Mouse (Mus musculus) WW6 (cell line): ENCODE results near the gene Fga.
A peak's percentile ranks its signal among the peaks of the same experiment; 100 is the strongest.

ENCODE experiments used
- DNase-seq: peaks from one replicate; pipeline ENCODE4 v3.0.0-alpha.2; 2013; ENCODE audit warnings: low read depth, low spot score

The Fga gene

DNA sequence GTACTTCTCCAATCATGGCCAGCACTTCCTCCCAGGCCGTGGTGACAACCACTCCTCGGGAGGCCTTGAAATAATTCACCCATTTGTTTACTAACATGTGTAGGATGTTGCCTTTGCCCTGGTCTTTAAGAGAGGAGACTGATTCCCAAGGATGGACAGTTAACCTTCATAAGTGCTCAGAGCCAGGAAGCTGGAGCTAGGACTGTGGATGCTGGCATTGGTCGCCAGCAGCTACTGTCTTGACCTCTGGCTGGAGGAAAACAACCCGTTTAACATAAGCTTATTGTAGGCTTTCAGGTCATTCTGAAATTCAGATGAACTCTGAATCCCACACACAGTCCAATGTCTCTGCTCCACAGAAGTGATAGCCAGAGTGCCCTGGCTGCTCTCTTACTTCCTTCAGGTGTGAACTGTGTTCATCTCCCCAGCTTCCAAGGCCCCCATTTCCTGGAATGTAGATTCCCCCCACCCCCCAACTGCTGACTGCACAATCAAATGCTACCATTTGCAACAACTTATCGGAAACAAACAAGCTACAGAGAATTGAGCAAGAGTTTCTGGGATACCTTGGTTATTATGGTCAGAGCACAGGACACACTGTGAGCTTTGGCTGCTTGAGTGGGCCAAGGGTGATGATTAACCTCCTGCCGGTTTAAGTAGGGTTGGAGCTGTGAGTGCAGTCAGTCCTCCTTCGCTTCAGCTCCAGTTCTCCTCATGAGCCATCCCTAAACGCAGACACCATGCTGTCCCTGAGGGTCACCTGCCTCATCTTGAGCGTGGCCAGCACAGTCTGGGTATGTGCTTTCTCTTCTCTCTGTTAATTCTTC is at the start of gene Fga:
Gene Fga, plus strand, starts transcription at position 602 of the 827 bp plus-strand sequence.
- no peak for DNase-seq

DNA sequence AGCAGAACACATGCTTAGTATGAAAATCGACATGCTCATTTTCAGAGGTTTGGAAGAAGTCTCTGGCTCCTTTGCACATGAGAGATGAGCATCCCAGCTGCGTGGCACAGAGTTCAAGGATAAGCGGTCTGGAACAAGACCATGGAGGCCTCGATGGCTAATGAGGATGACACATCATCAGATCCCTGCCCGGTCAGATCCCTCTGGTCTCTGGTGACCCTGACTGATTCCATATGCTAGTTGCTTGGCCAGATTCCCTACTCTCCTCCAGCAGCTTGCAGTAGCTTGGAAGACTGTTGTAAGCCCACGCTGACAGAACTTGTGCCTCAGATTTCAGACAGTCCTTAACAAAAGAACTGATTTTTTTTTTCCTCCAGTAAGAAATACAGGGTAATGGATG is 45.1 kb upstream of the Fga start:
- no peak for DNase-seq

DNA sequence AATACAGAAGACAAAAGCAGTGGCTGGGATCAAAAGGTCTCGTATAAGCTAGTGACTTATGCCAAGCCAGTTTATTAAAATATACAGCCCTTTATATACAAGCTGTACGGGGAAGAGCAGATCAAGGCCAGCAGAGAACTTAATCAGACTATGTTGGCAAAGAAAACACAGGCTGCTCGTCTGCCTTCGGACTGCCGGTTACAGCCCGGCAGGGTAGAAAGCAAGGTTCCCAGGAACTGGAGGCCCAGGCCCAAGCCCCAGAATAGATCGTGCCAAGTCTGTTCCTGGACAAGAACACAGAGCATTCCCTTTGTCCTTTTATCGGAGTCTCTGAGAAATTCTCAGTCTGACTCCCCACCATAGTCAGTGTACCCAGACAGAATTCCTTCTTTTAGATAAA is 44.0 kb upstream of the Fga start:
- DNase-seq, result no peak

- no peak for DNase-seq
These were observed 41.0 kb upstream of the Fga start for GRCm38 (mm10) chr3:82984840-82985239.

- no peak for DNase-seq
These were observed 33.9 kb upstream of the Fga start for GRCm38 (mm10) chr3:82991963-82992362.

GRCm38 (mm10) chr3:82992956-82993355 is 32.9 kb upstream of the Fga start:
- no peak for DNase-seq

GRCm38 (mm10) chr3:82995368-82995767 is 30.5 kb upstream of the Fga start:
- peak; percentile 38 for DNase-seq

DNA sequence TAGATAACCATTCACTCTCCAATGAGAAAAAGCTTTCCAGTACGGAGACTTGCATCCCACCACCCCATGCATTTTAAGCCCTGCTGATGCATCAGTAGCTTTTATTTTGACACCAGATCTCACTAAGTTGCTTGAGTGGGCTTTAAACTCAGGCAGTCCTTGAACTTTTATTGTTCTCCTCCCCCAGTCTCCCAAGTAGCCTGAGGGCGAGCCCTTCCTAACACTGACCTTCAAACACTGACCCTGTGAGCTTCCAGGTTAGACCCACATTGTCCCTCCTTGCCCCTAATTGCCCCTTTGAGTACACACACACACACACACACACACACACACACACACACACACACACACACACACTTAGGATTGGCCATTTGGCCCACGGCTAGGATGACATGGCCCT is 29.2 kb upstream of the Fga start:
- DNase-seq, result no peak

GRCm38 (mm10) chr3:82998772-82999463 is 27.0 kb upstream of the Fga start:
- DNase-seq, result peak; percentile 31

- no peak for DNase-seq
These were observed 25.9 kb upstream of the Fga start for GRCm38 (mm10) chr3:82999995-83000394.

- no peak for DNase-seq
These were observed 23.7 kb upstream of the Fga start for GRCm38 (mm10) chr3:83002191-83002590.

- no peak for DNase-seq
These were observed 22.8 kb upstream of the Fga start for GRCm38 (mm10) chr3:83003068-83003467.

- DNase-seq, result no peak
These were observed 21.1 kb upstream of the Fga start for GRCm38 (mm10) chr3:83004801-83005200.

DNA sequence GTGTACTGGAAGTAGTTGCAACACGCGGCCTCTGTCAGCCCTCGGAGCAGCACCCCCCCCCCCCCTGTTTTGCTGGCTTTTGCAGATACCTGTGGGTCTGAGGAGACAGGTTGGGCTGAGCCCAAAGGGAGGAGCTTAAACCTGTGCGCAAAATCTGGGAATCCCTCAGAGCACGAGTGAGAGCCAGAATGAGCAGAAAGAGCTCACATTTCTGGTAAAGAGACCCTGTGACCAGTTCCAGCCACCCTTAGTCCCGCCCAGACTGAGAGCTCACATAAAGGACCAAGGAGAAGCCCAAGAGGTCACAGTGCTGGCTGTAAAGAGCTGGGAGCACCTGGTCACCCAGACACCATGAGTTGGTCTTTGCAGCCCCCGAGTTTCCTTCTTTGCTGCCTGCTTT is 18.3 kb upstream of the Fga start, which contains the start of gene Fgg:
Gene Fgg, plus strand, starts transcription at position 168 of the 400 bp plus-strand sequence.
- no peak for DNase-seq

DNA sequence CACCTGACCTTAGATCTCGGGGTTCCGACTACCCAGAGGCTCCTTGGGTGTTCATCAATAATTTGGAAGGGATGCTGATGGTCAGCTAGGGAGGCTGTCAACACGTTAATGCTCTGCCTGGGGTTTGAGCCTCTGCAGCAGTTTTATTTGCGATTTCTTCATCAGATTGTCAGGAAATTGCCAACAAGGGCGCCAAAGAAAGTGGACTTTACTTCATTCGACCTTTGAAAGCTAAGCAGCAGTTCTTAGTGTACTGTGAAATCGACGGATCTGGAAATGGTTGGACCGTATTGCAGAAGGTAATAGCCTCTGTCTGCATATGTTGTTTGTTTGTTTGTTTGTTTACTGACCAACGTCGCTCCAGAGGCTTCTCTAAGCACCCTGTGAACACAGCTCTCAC is 15.6 kb upstream of the Fga start:
- DNase-seq, result no peak

GRCm38 (mm10) chr3:83011136-83011535 is 14.7 kb upstream of the Fga start:
- no peak for DNase-seq

- no peak for DNase-seq
These were observed 14.3 kb upstream of the Fga start for GRCm38 (mm10) chr3:83011565-83011964.

DNA sequence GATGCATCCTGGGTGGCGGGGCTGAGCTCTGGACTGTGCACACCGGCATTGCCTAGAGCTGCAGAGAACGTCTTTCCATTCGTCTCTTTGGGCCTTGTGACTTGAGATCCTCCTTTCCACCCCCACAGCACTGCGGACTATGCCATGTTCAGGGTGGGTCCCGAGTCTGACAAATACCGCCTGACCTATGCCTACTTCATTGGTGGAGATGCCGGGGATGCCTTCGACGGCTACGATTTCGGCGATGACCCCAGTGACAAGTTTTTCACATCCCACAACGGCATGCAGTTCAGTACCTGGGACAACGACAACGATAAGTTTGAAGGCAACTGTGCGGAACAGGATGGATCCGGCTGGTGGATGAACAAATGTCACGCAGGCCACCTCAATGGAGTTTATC is 13.2 kb upstream of the Fga start:
- no peak for DNase-seq

- no peak for DNase-seq
These were observed 11.9 kb upstream of the Fga start for GRCm38 (mm10) chr3:83013951-83014350.

DNA sequence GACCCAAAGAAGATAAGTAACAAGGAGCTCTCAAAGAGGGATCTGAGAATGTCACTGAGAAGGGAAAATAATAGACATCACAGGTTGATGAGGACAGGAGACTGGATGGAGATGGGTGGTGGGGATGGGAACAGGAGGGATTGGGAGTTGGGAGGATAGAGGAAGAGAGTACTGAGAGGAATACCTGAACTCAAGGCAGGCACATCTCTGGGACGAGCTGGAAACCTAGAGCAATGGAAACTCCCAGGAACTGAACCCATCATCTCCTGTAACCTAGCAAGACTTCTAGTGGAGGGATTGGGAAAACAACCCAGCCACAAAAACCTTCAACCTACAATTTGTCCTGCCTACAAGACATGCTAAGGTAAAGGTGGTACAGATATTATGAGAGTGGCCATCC is 9.6 kb upstream of the Fga start:
- no peak for DNase-seq

DNA sequence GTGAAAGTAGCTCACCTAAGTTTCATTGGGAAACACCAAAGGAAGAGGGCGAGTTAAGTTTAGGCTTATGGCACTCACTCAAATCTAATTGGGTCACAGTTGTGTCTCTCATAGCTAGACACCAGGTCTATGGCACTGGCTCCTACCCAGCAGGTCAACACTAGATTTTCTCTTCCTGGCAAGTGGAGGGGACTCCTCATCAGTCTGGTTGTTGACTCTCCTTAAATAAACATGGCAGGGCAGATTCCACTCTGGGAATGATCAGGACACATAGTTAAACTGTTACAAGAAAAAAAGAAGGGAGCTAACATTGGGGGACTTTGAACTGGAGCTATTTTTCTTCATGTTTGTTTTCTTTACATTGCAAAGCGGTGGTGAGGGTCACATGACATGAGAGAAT is 5.5 kb upstream of the Fga start:
- no peak for DNase-seq

- no peak for DNase-seq
These were observed 4.7 kb upstream of the Fga start for GRCm38 (mm10) chr3:83021176-83021575.

DNA sequence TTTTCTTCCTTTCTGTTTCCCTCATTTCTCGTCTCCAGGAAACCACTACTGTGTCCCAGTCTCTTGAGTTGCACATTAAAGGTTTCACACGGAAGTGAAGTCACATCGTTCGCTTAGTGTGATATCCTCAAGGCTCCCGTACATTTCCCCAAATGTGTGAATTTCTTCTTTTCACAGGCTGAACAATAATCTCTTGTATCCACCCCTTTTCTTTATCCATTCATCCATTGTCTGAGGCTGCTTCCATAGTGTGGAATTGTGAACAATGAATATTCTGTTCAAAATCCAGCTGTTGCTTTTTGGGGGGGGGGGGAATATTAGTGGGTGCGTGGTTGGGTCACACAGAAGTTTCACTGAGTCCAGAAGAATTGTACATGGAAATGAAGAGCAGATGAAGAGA is 840 bp upstream of the Fga start:
- DNase-seq, result no peak
